Mouse (Mus musculus) testis, postnatal 14 days (tissue): ENCODE data around the gene Dhodh.

Experiments used
- DNase-seq: peaks from one replicate; pipeline ENCODE4 v3.0.0; 2021; ENCODE audit warnings: low spot score

The Dhodh gene

GRCm38 (mm10) chr8:109585652-109586051 lies 22.8 kb downstream of the Dhodh start:
- no peak for DNase-seq

- no peak for DNase-seq
Observed at GRCm38 (mm10) chr8:109584830-109585229, 23.6 kb downstream of the Dhodh start.

- DNase-seq: no peak
Observed at GRCm38 (mm10) chr8:109584293-109584692, 24.2 kb downstream of the Dhodh start.

- DNase-seq: no peak
Observed at GRCm38 (mm10) chr8:109578900-109579301, 29.6 kb downstream of the Dhodh start, which contains the start of gene Hp. TSS of gene Hp (minus strand) at chr8:109579172.

- DNase-seq: no peak
Observed at GRCm38 (mm10) chr8:109576311-109576710, 32.2 kb downstream of the Dhodh start.

- DNase-seq: no peak
Observed at GRCm38 (mm10) chr8:109571139-109571538, 37.3 kb downstream of the Dhodh start.

GRCm38 (mm10) chr8:109565498-109566333 lies 42.8 kb downstream of the Dhodh start, which contains the start of the genes Dhx38 and Txnl4b:
TSS of gene Dhx38 (minus strand) at chr8:109565861.
TSS of gene Txnl4b (plus strand) at chr8:109565892.
- DNase-seq: peak; percentile 97

GRCm38 (mm10) chr8:109564766-109565165 lies 43.7 kb downstream of the Dhodh start:
- no peak for DNase-seq

- DNase-seq: no peak
Observed at GRCm38 (mm10) chr8:109563881-109564280, 44.6 kb downstream of the Dhodh start.

GRCm38 (mm10) chr8:109551663-109552062 lies 56.8 kb downstream of the Dhodh start:
- no peak for DNase-seq

- DNase-seq: no peak
Observed at GRCm38 (mm10) chr8:109544049-109544448, 64.4 kb downstream of the Dhodh start.

- DNase-seq: no peak
Observed at GRCm38 (mm10) chr8:109542748-109543519, 65.5 kb downstream of the Dhodh start.

GRCm38 (mm10) chr8:109542165-109542564 lies 66.3 kb downstream of the Dhodh start:
- no peak for DNase-seq
